Mouse (Mus musculus) CD8-positive naive resting alpha-beta T cell, adult 57 days (primary cell): Measurements from ENCODE around the gene Ifnab. TPM values are rescaled to one million over a fixed set of nuclear protein-coding genes. Genes with fewer than 3 reads are reported as not detected.

Experiments used
- total RNA-seq: library from RNA; stranded (reverse); gene quantifications from one replicate; pipeline ENCODE4 v1.2.4, GENCODE M21; 2023

The Ifnab gene
- total RNA-seq, result not detected

DNA sequence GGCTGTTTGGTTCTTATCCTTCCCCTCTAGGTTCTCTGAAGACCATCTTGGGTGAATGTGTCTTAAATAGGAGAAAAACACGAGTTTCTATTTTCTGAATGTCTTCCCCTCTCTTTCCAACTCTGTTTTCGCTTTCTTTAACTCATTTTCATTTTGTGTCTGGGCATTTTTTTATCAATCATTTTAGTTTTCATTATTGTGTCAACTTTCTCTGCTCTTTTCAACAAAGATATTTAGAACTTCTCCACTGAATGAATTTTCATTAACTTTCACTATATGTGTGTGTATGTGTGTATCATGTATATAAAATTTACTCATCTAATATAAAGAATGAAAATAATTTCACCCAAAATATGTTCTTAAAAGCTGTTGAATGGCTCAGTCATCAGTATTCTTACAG lies at the start of gene Ifnab:
Gene Ifnab, minus strand, starts transcription at position 101 of the 400 bp plus-strand sequence.

DNA sequence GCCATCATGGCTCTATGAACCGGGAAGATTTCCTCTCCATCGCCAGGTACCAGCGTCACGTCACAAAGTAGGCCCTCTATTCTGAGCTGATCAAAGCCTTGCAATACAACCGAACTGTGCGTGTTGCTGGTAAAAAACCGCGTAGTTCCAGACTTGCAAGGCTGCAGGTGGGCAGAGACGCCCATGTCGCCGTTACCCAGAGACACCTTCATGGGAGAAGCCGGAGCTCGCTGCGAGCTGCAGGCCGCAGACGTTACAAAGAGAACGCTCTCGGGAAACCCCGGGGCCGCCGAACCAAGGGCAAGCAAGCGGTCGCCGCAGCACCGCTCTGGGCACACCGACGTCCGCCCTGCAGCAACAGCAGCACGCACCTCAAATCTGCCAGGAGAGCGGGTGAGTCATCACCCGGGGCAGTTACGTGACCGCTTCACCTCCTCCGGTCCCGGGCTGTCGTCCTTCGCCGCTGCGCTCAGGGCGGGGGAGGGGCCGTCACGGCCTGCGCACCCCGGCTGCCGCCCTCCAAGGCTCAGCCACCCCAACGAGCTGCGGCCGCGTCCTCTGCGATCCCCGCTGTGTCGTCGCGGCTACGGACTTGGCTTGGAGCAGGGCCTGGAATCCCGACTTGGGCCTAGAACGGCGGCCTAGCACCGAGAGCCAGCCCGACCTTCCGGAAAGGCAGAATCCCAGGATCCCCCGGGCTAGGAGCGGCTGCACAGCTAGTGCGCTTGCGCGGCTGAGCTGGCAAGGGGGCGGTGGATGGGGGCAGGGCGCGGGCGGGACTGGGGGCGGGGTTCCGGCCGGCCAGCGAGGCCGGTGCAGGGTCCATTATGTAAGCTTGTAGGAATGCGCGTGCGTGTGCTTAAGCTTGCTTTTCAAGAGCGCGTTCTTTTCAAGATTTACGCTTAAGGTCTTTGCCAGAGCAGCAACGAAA lies 30.9 kb upstream of the Ifnab start, which contains the start of the genes Gm26566 and Klhl9:
Gene Gm26566, plus strand, starts transcription at position 15 of the 931 bp plus-strand sequence.
Gene Klhl9, minus strand, starts transcription at position 675 of the 931 bp plus-strand sequence.

DNA sequence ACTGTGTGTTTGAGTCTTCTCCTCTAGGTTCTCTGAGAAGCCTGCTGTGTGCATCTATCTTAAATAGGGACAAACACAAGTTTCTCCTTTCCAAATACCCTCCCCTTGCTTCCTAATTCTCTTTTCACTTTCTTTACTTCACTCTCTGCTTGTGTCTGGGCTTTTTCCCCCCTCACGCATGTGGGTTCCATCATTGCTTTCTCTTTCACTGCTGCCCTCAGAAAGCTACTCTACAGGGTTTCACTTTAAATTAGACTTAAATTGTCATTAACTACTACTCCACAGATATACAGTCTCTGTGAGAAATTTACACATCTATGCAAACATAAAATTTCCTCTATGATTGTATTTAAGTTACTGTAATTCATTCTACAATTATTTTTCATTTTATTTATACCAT lies 7.3 kb downstream of the Ifnab start, which contains the start of gene Ifna2:
Gene Ifna2, minus strand, starts transcription at position 101 of the 400 bp plus-strand sequence.

DNA sequence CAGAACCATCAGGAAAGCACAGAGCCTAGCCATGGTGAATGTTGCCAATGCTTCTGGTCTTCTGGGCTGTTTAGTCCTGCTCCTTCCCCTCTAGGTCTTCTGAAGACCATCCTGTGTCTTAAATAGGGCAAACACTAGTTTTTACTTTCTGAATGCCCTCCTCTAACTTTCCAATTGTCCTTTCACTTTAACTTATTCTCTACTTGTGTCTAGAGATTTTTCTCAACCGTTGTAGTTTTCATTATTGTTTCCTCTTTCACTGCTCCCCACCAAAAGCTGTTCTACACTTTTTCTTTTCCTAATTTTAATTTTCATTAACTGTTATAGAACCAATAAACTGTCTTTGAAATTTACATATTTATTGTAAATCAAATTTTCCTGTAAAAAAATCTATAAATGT lies 14.3 kb downstream of the Ifnab start, which contains the start of gene Ifna16:
Gene Ifna16, minus strand, starts transcription at position 101 of the 400 bp plus-strand sequence.

DNA sequence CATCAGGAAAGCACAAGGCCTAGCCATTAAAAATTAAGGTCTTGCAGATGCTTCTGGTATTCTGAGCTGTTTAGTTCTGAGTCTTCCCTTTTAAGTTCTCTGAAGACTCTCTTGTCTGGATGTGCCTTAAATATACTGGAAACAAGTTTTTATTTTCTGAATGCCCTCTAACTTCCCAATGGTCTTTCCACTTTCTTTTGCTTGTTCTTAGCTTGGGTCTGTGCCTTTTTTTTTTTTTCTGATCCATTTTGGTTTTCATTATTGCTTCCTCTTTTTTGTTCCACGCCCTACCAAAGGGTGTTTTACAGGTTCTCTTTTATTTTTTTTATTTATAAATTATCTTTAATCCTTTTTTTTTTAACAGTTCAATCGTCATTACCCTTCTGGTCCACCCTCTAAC lies 46.8 kb downstream of the Ifnab start, which contains the start of gene Ifna13:
Gene Ifna13, minus strand, starts transcription at position 101 of the 400 bp plus-strand sequence.

Other genes with a start within 250 kb of the Ifnab start
- not detected for gene Ifnb1, start 168.6 kb downstream of the Ifnab start, total RNA-seq
- not detected for gene Ifna15, start 133.1 kb downstream of the Ifnab start, total RNA-seq
- not detected for gene Ifna14, start 119.6 kb downstream of the Ifnab start, total RNA-seq
- not detected for gene Ifna9, start 99.0 kb downstream of the Ifnab start, total RNA-seq
- gene Ifna12, start 88.0 kb downstream of the Ifnab start, total RNA-seq, result not detected
- not detected for gene C87499, start 56.9 kb downstream of the Ifnab start, total RNA-seq
- gene Ifna13, start 46.9 kb downstream of the Ifnab start, total RNA-seq, result not detected
- gene Ifna16, start 14.4 kb downstream of the Ifnab start, total RNA-seq, result not detected
- gene Ifna2, start 7.4 kb downstream of the Ifnab start, total RNA-seq, result not detected
- gene Gm26566, start 30.4 kb upstream of the Ifnab start, total RNA-seq, result 1.4 TPM
- 38.7 TPM for gene Klhl9, start 31.1 kb upstream of the Ifnab start, total RNA-seq
- gene Gm13271, start 63.5 kb upstream of the Ifnab start, total RNA-seq, result not detected
- gene Gm13283, start 68.8 kb upstream of the Ifnab start, total RNA-seq, result not detected
- not detected for gene Gm13290, start 82.5 kb upstream of the Ifnab start, total RNA-seq
- gene Gm13289, start 85.6 kb upstream of the Ifnab start, total RNA-seq, result not detected
- gene Gm13272, start 88.5 kb upstream of the Ifnab start, total RNA-seq, result not detected
- gene Ifnz, start 90.8 kb upstream of the Ifnab start, total RNA-seq, result not detected
- not detected for gene Gm13276, start 94.3 kb upstream of the Ifnab start, total RNA-seq
- gene Gm13277, start 97.3 kb upstream of the Ifnab start, total RNA-seq, result not detected
- not detected for gene Gm13278, start 100.2 kb upstream of the Ifnab start, total RNA-seq
- not detected for gene Gm13275, start 103.1 kb upstream of the Ifnab start, total RNA-seq
- gene Gm13279, start 106.0 kb upstream of the Ifnab start, total RNA-seq, result not detected
- gene Gm13285, start 108.3 kb upstream of the Ifnab start, total RNA-seq, result not detected
- not detected for gene Gm13287, start 111.9 kb upstream of the Ifnab start, total RNA-seq
- gene Gm13288, start 114.2 kb upstream of the Ifnab start, total RNA-seq, result not detected
- not detected for gene Ifna7, start 124.9 kb upstream of the Ifnab start, total RNA-seq
- not detected for gene Ifna11, start 128.6 kb upstream of the Ifnab start, total RNA-seq
- not detected for gene Ifna6, start 136.1 kb upstream of the Ifnab start, total RNA-seq
- gene Ifna5, start 144.2 kb upstream of the Ifnab start, total RNA-seq, result not detected
- not detected for gene Ifna4, start 150.5 kb upstream of the Ifnab start, total RNA-seq
- gene Ifna1, start 158.7 kb upstream of the Ifnab start, total RNA-seq, result not detected
- gene Ifne, start 188.8 kb upstream of the Ifnab start, total RNA-seq, result not detected